Mouse (Mus musculus) gastrocnemius, postnatal 10 days (tissue): ENCODE measurements around the gene Tle2. TPM values are rescaled to one million over a fixed set of nuclear protein-coding genes. Genes with fewer than 3 reads are reported as not detected.
A peak's percentile ranks its signal among the peaks of the same experiment; 100 is the strongest.

ENCODE experiments used
- DNase-seq: peaks from one replicate; pipeline ENCODE4 v3.0.0; 2021; ENCODE audit warnings: mixed read lengths
- long read RNA-seq, 2 experiments: library from polyadenylated mRNA; stranded (forward); transcript quantifications; one replicate each; pipeline ENCODE4 v2.0.0; 2021
- total RNA-seq, 2 experiments: library from RNA; stranded (reverse); gene quantifications; 2 replicates each; pipeline ENCODE4 v1.2.3; 2021

Tle2 gene
- 1 to 10 TPM; 4.4 to 9.4 TPM for total RNA-seq
- long read RNA-seq, experiment 1, partial matches to known transcripts: 0 of 8 reads
- long read RNA-seq, experiment 1, other reads (novel, unspliced or antisense): 7 of 8 reads
- long read RNA-seq, experiment 2, partial matches to known transcripts: 0 of 1 reads
- long read RNA-seq, experiment 2, other reads (novel, unspliced or antisense): 1 of 1 reads

DNA sequence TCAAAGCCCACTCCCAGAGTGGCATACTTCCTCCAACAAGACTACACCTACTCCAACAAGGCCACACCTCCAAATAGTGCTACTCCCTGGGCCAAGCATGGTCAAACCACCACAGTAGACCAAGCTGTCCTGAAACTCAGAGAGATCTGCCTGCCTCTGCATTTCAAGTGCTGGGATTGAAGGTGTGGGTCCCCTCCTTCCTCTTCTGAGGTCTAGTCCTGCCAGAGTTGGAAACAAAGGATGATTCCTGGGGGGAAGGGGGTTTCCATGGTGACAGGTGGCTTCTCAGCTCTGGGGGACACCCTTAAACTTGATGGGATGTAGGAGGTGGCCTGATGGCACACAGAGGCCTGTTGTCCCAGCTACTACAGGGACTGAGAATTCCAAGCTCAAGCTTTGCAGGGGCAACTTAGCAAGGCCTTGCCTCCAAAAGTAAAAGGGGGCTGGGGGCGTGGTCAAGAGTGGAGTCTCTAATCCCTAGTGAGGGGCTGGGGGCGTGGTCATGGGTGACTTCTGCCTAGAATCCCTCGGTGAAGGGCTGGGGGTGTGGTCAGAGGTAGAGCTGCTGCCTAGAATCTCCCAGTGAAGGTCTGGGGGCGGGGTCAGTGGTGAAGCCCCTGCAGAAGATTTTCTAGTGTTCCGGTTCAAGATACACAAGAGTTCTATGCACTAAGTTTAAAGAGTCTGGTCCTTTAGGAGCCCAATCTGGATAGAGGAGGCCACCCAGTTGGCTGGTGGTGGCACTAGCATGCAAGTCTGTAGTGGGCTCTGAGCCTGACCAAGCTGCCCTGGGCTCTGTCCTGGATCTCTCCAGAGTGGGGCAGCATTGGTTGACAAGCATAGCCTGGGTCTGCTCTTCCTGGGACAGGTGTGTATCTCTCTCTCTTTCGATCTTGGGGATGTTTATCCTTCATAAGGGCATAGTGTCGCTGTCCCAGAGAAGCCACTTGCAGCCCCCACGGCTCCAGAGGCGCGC, at the start of gene Tle2:
TSS of gene Tle2 (plus strand) at position 481 of the 976 bp plus-strand sequence.
- no peak for DNase-seq

DNA sequence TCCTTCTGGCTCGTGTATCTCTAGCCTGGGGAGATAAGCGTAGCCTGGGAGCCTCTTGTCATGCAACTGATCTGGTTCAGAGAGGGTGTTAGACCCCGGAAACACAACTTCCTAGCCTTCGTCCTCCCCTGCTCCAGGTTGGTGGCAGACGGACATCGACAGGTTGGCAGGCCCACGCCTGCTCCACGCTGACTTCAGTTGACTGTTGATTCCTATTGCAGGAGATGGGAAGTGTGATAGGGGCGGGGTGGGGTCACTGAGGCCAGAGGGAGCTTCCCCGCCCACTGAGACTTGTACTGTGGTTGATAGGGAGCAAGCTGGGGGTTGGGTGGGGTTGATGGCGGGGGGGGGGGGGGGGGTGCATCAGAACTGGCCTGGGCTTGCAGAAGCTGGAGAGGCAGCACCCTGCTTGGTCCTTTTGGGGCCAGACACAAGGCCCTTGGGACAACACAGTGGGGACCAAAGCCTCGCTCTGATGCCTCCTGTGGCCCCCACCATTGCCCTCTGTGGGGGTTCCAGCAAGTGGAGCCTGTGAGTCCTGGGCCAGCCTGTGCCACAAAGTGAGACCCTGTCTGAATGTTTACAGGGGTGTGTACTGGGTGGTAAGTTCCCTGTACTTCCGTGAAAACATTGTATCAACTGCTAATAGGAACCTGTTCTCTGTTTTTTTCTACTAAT, 49.2 kb upstream of the Tle2 start:
- no peak for DNase-seq

DNA sequence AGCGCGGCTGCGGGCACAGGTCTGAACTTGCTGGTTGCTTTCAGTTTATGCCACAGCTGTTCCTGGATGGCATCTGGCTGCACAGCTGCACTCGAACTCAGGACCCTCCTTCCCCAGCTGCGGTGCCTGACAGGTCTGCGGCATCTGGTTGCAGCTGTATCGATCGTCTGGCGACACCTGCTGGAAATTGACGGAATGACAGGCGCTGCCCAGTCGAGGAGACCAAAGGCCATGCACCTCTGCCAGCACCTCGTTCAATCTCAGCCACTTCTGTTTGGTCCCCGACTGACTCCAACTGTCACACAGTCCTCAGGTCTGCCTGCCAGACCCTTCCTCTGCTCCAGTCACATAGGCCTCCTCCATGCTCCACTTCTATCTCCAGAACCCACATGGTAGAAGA, 47.6 kb upstream of the Tle2 start:
- peak; percentile 88 for DNase-seq

DNA sequence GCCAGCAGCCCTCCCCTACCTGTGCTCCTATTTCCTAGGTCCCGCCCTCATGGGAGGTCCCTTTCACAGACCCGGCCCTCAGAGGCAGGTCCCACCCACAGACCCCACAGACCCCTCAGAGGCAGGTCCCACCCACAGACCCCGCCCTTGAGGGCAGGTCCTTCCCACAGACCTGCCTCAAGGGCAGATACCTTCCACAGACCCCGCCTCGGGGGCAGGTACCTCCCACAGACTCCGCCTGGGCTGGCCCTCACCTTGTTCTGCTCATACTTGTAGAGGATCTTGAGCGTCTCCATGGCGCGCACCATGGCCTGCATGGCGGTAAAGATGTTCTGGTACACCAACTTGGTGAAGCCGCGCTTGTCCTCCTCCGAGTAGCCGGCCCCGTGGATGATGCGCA, 39.5 kb upstream of the Tle2 start:
- no peak for DNase-seq

DNA sequence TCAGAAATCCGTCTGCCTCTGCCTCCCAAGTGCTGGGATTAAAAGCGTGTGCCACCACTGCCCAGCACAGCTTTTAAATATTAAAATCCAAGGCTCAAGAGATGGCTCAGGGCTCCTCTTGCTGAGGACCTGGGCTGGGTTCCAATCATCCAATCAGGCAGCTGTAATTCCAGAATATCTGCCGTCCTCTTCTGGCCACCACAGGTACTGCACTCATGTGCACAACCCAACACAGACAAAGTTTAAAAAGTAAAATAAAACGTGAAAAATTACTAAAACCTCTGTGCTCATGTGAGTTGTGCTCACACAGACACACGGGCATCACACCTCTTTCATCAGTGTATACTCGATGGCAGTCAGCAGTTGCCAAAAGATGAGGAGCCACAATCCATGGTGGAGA, 37.6 kb upstream of the Tle2 start:
- peak; percentile 56 for DNase-seq

DNA sequence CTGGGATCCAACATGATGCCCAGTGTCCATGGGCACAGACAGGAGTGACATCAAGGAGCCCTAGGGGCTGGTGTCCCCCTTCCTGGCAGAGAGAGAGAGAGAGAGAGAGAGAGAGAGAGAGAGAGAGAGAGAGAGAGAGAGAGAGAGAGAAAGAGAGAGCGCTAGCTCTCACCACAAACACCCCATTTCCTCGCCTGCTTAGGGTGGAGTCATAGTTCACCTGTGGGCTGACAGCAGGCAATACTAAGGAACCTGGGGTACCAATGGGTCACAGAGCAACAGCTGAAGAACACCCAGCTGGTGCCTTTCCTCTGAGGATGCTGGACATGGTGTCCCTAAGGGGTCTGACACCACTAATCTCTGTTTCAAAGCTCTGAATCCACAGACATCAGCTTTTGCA, 36.9 kb upstream of the Tle2 start:
- no peak for DNase-seq

DNA sequence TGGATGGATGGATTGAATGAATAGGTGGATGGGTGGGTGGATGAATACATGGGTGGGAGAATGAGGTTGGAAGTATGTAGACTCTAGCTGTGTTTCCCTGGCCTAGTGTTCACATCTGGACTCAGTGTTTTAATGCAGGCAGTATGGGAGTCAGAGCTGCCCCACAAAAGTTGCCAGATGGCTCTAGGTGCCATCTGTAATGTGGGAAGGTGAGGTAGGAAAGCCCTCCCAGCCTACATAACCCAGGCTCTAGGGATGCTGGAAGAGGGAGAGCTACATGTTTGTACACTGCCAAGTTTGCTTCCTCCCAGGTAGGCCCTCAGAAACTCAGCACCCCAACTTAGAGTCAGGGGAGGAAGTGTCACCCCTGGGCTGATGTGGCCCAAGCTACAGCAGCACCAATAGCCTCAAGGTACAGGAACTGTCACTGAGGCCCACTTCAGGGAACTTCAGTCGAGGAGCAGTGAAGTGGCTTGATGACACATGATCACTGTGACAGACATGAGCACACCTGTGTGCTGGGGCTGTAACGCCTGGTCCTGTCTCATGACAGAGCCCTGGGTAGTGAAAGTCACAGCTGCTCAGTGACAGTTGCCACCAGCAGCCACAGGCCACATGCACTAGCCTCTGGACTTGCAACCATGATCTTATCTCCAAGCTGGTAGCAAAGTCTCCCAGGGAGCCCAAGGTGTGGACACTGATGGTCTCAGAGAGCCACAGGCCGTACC, 35.9 kb upstream of the Tle2 start:
- no peak for DNase-seq

DNA sequence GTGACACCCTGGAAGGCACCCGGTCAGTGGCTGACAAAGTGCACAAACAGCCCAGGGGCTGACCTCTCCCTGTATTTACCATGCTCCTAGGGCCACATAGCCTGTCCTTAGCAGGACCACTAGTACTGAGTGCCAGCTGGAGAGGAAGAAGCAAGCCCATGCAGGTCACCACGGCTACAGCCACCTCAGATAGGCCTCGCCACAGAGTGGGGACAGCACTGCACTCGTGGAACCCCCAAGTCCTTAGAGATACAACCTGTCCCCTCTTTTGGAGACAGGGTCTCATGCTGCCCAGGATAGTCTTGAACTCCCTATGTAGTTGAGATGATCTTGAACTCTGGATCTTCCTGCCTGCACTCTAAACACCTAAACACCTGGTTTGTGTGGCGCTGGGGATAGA, 33.0 kb upstream of the Tle2 start:
- DNase-seq: no peak

DNA sequence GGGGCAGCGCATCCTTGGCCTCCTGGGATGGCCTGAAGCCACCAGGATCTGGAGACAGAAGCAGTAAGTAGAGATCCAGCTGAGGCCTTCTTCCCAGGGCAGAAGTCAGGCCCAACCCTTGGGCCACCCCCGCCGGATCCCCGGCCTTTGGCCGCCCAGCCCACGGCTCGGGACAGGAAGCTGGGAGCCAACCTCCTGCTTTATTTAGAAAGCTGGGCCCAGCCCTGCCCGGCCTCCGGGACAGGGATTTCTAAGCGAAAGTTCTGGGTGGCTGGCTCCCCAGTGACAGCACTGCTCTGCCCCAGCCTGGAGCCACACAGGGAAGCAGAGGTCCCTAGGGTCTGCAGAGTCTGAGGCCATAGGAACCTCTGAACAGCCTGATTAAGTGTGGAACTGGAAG, 32.6 kb upstream of the Tle2 start:
- DNase-seq: peak; percentile 60

DNA sequence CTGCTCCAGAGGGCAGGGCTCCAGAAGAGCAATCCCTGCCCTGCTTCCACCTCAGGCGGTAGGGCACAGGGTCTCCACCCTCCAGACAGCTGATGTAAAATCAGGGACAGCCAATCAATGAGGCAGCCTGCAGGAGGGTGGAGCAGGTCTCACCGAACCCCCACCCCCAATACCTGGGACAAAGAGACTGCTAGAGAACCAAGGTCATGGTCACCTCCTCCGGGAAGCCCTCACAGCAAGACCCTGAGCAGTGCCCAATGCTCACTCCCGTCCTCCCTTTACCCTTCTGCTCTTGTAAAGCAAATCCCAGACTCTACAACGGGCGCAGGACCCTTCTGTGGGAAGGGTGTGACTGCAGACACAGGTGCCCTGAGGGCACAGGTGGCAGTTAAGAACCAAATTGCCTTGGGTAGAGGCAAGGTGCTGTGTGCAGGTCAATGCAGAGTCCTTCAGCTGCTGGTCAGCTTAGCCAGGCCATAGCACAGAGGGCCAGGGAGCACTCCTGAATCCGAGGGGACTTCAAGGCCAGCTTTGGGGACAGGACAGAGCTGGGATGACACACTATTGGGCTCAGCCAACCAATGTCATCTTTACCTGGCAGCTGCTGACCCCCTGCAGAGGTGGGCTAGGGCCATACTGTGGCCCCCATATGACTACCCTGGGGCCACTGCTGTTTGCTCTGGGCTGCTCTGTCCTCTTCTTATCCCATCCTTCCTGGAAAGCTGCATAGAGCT, 31.5 kb upstream of the Tle2 start:
- no peak for DNase-seq

DNA sequence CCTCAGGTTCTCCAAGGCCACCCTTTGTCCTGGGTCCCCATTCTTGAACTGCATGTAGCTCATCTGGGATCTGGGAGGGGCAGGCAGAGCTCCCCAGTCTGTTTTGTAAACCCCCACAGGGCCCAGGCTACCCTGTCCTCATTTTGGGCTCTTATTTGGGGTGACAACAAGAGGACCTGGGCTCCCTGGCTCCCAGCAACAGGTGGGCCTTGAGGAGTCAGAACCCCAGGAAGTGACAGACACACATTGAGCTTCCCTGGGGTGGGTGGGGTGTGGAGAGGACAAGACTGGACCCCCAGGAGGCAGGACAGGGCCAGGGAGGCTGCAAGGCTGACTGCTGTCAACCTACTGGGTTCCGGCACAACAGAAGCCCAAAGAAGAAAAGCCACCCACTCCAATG, 30.7 kb upstream of the Tle2 start:
- no peak for DNase-seq

DNA sequence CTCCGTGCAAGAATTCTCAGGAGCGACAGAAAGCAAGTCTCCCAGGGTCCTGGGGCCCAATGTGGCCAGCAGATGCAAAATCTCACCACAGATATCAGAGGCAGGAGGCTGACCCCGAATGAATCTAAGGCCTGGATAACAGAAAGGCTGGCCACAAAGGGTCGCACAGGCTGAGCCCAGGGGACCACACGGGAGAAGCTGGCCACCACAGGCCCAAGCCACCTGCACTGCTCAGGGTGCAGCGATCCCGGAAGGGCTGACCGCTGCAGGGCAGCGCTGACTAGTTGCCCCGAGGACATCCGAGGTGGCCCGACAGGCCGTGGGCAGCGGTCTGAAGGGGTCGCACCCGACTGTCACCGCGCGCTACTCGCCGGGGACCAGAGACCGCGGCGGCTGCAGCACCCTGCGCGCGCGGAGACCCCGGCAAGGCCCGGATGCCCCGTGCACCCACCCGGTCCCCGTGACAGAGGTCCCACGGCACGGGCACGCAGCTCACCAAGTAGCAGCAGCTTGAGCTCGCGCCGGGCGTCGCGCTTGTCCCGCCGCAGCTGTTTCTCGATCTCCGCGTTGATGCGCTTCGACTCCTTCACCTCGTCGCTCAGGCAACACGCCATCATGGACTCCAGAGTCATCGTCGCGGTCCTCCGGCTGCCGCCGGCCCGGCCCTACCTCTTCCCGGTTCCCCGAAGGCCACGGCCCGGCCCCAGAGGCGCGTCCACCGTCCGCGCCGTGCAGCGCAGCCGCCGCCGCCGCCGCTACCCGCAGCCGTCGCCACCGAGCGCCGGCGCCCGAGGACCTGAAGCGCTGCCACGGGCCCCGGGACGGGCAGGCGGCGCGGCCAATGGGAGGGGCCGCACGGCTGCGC, 29.8 kb upstream of the Tle2 start:
- DNase-seq: no peak

DNA sequence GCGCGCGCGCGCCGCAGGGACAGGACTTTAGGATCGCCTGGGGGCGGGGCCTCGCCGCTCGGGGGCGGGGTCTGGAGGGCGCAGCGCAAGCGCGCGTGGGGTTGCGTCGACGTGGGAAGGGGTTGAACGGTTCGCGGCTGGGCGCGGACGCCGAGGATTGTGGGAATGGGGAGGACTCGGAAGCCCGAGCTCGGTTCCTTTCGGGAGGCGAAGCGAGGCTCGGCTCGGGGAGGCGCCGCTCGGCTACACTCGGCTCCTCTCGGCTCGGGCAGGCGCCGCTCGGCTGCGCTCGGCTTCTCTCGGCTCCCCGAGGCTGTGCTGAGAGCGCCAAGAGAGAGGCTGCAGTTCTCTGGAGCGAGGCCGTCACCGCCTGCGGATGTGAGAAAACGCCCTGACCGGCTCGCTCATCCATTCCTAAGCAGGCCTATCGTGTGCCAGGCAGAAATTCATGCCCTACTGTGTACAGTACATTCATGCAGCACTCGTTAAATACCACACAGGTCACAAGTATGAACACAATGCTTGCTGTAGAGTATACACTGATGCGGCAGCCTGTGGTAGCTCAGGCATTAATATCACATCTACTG, 29.1 kb upstream of the Tle2 start, which contains the start of gene Gna11:
TSS of gene Gna11 (minus strand) at position 30 of the 587 bp plus-strand sequence.
- DNase-seq: peak; percentile 100

DNA sequence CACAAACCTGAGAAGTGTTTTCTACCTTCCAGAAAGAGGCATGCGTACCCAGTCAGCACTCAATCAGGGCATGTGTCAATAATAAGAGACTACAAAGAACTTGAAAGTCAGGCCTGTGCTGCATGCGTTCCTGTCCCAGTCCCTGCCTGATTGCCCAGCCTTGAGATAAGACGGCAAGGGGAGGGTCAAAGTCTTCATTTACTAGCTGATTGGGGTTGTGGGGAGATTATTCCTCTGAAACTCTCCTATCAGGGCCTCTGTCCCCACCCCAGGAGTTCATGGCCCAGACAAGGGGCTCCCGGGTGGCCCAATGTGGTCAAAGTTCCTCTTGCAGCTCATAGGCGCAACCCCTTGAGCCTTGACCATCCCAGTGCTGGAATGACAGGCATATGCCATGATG, 28.0 kb upstream of the Tle2 start:
- DNase-seq: no peak

DNA sequence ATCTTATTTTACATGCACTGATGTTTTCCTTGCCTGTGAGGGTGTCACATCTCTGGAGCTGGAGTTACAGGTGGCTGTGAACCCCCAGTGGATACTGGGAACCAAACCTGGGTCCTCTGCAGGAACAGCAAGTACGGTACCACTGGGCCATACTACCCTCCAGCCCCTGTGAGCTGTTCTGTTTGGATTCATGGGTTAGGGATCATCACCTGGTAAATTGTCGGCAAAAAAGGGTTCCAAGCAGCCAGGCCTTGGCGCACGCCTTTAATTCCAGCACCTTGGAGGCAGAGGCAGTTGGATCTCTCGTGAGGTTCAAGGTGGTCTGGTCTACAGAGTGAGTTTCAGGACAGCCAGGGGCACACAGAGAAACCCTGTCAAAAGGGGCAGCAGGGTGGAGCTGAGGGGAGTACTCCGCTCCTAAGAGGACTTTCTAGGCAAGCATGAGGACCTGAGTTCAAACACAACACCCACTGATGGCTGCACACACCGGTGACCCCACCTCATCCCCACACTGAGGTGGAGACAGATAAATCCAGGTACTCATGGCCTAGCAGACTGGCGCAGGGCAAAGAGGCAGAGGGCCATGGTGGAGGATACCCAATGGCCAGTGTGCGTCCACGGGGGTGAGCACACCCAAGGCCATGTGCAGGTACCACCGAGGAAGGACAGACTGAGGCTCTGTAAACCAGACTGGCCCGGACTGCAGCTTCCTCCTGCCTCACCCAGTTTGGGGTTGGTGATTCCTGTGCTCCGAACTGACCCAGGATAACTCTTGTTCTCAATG, 27.4 kb upstream of the Tle2 start:
- no peak for DNase-seq

DNA sequence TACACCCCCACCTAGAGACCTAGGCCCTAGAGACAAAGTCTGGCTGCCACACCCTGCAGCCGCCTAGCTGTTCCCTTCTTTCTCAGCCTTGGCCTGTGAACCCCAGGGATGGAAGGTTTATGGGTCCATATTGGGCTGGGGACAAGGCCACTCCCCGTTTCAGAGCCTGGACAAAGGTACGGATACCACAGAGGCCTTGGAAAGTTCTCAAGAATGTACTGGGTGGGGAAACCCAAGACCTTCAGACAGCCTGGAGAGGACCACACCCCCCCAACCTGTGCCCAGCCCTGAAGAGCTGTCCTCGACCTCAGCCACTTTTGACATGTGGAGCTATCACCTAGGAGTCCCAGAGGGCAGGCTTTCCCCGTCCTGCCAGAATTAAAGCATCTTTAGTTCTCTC, 25.4 kb upstream of the Tle2 start:
- DNase-seq: no peak

DNA sequence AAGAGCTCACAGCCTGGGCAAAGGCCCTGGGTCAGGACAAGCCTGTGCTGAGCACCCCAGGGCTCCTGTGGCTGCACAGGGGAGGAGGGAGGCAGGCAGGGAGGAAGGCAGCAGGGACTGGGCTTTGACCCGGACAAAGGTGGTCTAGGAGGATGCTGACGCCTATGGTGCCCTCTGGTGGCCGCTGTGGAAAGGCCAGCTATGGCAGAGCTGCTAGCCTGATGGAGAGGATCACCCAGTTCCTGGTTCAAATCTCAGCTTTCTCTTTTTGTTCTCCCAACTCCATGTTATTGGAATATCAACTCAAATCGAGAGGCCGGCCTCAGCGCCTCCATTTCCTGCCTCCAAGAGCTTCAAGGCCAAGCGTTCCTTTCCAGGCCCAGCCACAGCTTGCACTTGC, 24.1 kb upstream of the Tle2 start:
- DNase-seq: peak; percentile 74

DNA sequence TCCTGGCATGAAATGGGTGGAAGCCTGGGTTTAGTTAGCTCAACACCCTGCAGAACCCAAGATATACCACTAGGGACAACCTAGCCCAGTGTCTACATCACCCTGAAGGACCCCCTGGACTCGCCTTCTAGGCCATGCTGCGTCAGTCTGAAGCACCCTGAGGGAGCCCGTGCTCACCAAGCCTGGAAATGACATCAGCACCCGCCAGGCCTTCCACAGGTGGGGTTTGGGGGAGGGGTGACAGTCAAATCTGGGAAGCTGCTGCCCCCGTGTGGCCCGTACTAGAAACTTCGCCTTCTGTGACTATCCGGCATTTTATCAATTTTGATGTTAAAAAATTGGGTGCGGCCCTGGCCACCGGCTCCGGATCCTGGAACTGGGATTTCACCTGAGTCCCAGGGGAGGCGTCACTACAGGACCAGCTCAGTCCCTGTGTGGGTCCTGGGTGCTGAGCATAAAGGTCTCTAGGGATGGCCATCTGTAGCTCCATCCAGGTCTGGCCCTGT, 22.7 kb upstream of the Tle2 start:
- DNase-seq: peak; percentile 73

DNA sequence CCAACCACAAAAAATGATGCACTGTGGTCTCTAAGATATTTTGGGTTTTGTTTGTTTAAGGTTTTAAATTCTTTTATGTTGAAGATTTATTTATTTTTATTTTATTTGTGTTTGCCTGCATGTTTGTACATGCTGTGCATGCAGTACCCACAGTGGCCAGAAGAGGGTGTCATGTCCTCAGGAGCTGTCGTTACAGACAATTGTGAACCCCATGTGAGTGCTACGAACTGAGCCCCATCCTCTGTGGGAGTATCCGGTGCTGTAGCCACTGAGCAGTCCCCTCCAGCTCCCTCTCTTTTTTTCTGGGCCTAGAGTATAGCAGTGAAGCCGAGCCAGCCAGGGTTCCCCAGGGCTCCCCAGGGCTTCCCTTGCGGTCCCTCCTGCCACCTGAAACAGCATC, 21.1 kb upstream of the Tle2 start:
- no peak for DNase-seq
